Mouse (Mus musculus): ENCODE data around the gene Tmem186. TPM values are rescaled to one million over a fixed set of nuclear protein-coding genes. Genes with fewer than 3 reads are reported as not detected.

Gene Tmem186
- polyA plus RNA-seq, 1 experiment from 2014 or later: 19.9 TPM

GRCm38 (mm10) chr16:8663022-8663421, 25.5 kb upstream of the Tmem186 start:
- Histone ChIP-seq H3K4me2 (ENCODE audit: low read depth, low read length, severe bottlenecking) (no peak overlapping the region), H3K4me1 (replicated peaks; ENCODE audit: control insufficient read depth, insufficient read depth, low read length) (no peaks in the 10 kb centered on the region; the same call in 1 of the 2 replicates), H3K27ac (ENCODE audit: low read depth, low read length) (no peak overlapping the region), H3K9ac (ENCODE audit: low read length) (no peak overlapping the region), H3K4me3 (ENCODE audit: low read depth, low read length) (no peak overlapping the region), H3K9me3 (ENCODE audit: control insufficient read depth, low read length) (no peaks in the 10 kb centered on the region), H3K27me3 (ENCODE audit: control insufficient read depth, insufficient read depth, low read length) (no peaks in the 10 kb centered on the region), H3K36me3 (ENCODE audit: control insufficient read depth, insufficient read depth, low read length) (no peaks in the 10 kb centered on the region)
- ATAC-seq (replicated peaks; ENCODE audit: low FRiP score) (no peak), DNase-seq (ENCODE audit: low spot score) (no peak)
- 92% methylated on average over 2 of the region's 2 CpGs for WGBS

GRCm38 (mm10) chr16:8658764-8659163, 21.3 kb upstream of the Tmem186 start:
- 84% methylated on average over 4 of the region's 4 CpGs for WGBS
- no peak overlapping the region for H3K4me2 ChIP-seq (ENCODE audit: low read depth, low read length, severe bottlenecking)
- H3K27ac ChIP-seq (ENCODE audit: low read depth, low read length): no peak overlapping the region
- no peaks in the 10 kb centered on the region for H3K4me1 ChIP-seq (replicated peaks; ENCODE audit: control insufficient read depth, insufficient read depth, low read length)
- ATAC-seq (replicated peaks; ENCODE audit: low FRiP score): no peak
- no peak overlapping the region for H3K9ac ChIP-seq (ENCODE audit: low read length)
- no peak overlapping the region for H3K4me3 ChIP-seq (ENCODE audit: low read depth, low read length)
- no peak for DNase-seq (ENCODE audit: low spot score)
- no peaks in the 10 kb centered on the region for H3K27me3 ChIP-seq (ENCODE audit: control insufficient read depth, insufficient read depth, low read length)
- no peaks in the 10 kb centered on the region for H3K9me3 ChIP-seq (ENCODE audit: control insufficient read depth, low read length)
- H3K36me3 ChIP-seq (ENCODE audit: control insufficient read depth, insufficient read depth, low read length): no peaks in the 10 kb centered on the region; the same call in 1 of the 2 replicates

GRCm38 (mm10) chr16:8658349-8658748, 20.8 kb upstream of the Tmem186 start:
- 79% methylated on average over 4 of the region's 4 CpGs for WGBS
- H3K4me3 ChIP-seq (ENCODE audit: low read depth, low read length): no peak overlapping the region
- no peak overlapping the region for H3K4me2 ChIP-seq (ENCODE audit: low read depth, low read length, severe bottlenecking)
- ATAC-seq (replicated peaks; ENCODE audit: low FRiP score): no peak
- no peaks in the 10 kb centered on the region for H3K27me3 ChIP-seq (ENCODE audit: control insufficient read depth, insufficient read depth, low read length)
- peak; percentile 40 for DNase-seq (ENCODE audit: low spot score)
- H3K9ac ChIP-seq (ENCODE audit: low read length): no peak overlapping the region
- no peaks in the 10 kb centered on the region for H3K4me1 ChIP-seq (replicated peaks; ENCODE audit: control insufficient read depth, insufficient read depth, low read length)
- H3K27ac ChIP-seq (ENCODE audit: low read depth, low read length): no peak overlapping the region
- H3K36me3 ChIP-seq (ENCODE audit: control insufficient read depth, insufficient read depth, low read length): no peaks in the 10 kb centered on the region; the same call in 1 of the 2 replicates
- no peaks in the 10 kb centered on the region for H3K9me3 ChIP-seq (ENCODE audit: control insufficient read depth, low read length)

GRCm38 (mm10) chr16:8656256-8656655, 18.7 kb upstream of the Tmem186 start:
- no peak for DNase-seq (ENCODE audit: low spot score)
- Histone ChIP-seq H3K4me2 (ENCODE audit: low read depth, low read length, severe bottlenecking) (no peak overlapping the region), H3K36me3 (ENCODE audit: control insufficient read depth, insufficient read depth, low read length) (peaks cover 8% of the 10 kb centered on the region; the same call in 1 of the 2 replicates), H3K9ac (ENCODE audit: low read length) (no peak overlapping the region), H3K4me3 (ENCODE audit: low read depth, low read length) (no peak overlapping the region), H3K27me3 (ENCODE audit: control insufficient read depth, insufficient read depth, low read length) (no peaks in the 10 kb centered on the region), H3K9me3 (ENCODE audit: control insufficient read depth, low read length) (no peaks in the 10 kb centered on the region), H3K27ac (ENCODE audit: low read depth, low read length) (no peak overlapping the region), H3K4me1 (replicated peaks; ENCODE audit: control insufficient read depth, insufficient read depth, low read length) (no peaks in the 10 kb centered on the region)
- 87% methylated on average over 2 of the region's 2 CpGs for WGBS
- no peak for ATAC-seq (replicated peaks; ENCODE audit: low FRiP score)

- Histone ChIP-seq H3K4me3 (ENCODE audit: low read depth, low read length) (no peak overlapping the region), H3K9ac (ENCODE audit: low read length) (no peak overlapping the region), H3K27me3 (ENCODE audit: control insufficient read depth, insufficient read depth, low read length) (no peaks in the 10 kb centered on the region), H3K27ac (ENCODE audit: low read depth, low read length) (no peak overlapping the region), H3K9me3 (ENCODE audit: control insufficient read depth, low read length) (no peaks in the 10 kb centered on the region), H3K4me1 (replicated peaks; ENCODE audit: control insufficient read depth, insufficient read depth, low read length) (no peaks in the 10 kb centered on the region), H3K36me3 (ENCODE audit: control insufficient read depth, insufficient read depth, low read length) (peaks cover 8% of the 10 kb centered on the region; the same call in 1 of the 2 replicates), H3K4me2 (ENCODE audit: low read depth, low read length, severe bottlenecking) (no peak overlapping the region)
- DNase-seq (ENCODE audit: low spot score): no peak
- no peak for ATAC-seq (replicated peaks; ENCODE audit: low FRiP score)
- 89% methylated on average over 9 of the region's 9 CpGs for WGBS
Measured at GRCm38 (mm10) chr16:8655599-8655998, 18.1 kb upstream of the Tmem186 start.

- H3K9me3 ChIP-seq (ENCODE audit: control insufficient read depth, low read length): no peaks in the 10 kb centered on the region
- H3K27ac ChIP-seq (ENCODE audit: low read depth, low read length): no peak overlapping the region
- H3K36me3 ChIP-seq (ENCODE audit: control insufficient read depth, insufficient read depth, low read length): peaks cover 8% of the 10 kb centered on the region; the same call in 1 of the 2 replicates
- no peak overlapping the region for H3K9ac ChIP-seq (ENCODE audit: low read length)
- H3K4me3 ChIP-seq (ENCODE audit: low read depth, low read length): no peak overlapping the region
- ATAC-seq (replicated peaks; ENCODE audit: low FRiP score): no peak
- no peaks in the 10 kb centered on the region for H3K27me3 ChIP-seq (ENCODE audit: control insufficient read depth, insufficient read depth, low read length)
- no peaks in the 10 kb centered on the region for H3K4me1 ChIP-seq (replicated peaks; ENCODE audit: control insufficient read depth, insufficient read depth, low read length)
- no peak for DNase-seq (ENCODE audit: low spot score)
- WGBS: 91% methylated on average over 6 of the region's 6 CpGs
- no peak overlapping the region for H3K4me2 ChIP-seq (ENCODE audit: low read depth, low read length, severe bottlenecking)
Measured at GRCm38 (mm10) chr16:8655108-8655507, 17.6 kb upstream of the Tmem186 start.

GRCm38 (mm10) chr16:8650007-8650406, 12.5 kb upstream of the Tmem186 start:
- Histone ChIP-seq H3K4me1 (replicated peaks; ENCODE audit: control insufficient read depth, insufficient read depth, low read length) (no peaks in the 10 kb centered on the region), H3K9ac (ENCODE audit: low read length) (no peak overlapping the region), H3K27ac (ENCODE audit: low read depth, low read length) (no peak overlapping the region), H3K36me3 (ENCODE audit: control insufficient read depth, insufficient read depth, low read length) (peaks cover 13% of the 10 kb centered on the region; the same call in 1 of the 2 replicates), H3K27me3 (ENCODE audit: control insufficient read depth, insufficient read depth, low read length) (no peaks in the 10 kb centered on the region), H3K4me2 (ENCODE audit: low read depth, low read length, severe bottlenecking) (no peak overlapping the region), H3K4me3 (ENCODE audit: low read depth, low read length) (no peak overlapping the region), H3K9me3 (ENCODE audit: control insufficient read depth, low read length) (no peaks in the 10 kb centered on the region)
- 96% methylated on average over 3 of the region's 3 CpGs for WGBS
- ATAC-seq (replicated peaks; ENCODE audit: low FRiP score) (no peak), DNase-seq (ENCODE audit: low spot score) (no peak)

- DNase-seq (ENCODE audit: low spot score): no peak
- WGBS: 83% methylated on average over 6 of the region's 6 CpGs
- Histone ChIP-seq H3K27ac (ENCODE audit: low read depth, low read length) (no peak overlapping the region), H3K27me3 (ENCODE audit: control insufficient read depth, insufficient read depth, low read length) (no peaks in the 10 kb centered on the region), H3K4me3 (ENCODE audit: low read depth, low read length) (no peak overlapping the region), H3K9me3 (ENCODE audit: control insufficient read depth, low read length) (no peaks in the 10 kb centered on the region), H3K36me3 (ENCODE audit: control insufficient read depth, insufficient read depth, low read length) (peaks cover 8% of the 10 kb centered on the region; the same call in 1 of the 2 replicates), H3K9ac (ENCODE audit: low read length) (no peak overlapping the region), H3K4me2 (ENCODE audit: low read depth, low read length, severe bottlenecking) (no peak overlapping the region), H3K4me1 (replicated peaks; ENCODE audit: control insufficient read depth, insufficient read depth, low read length) (no peaks in the 10 kb centered on the region)
- no peak for ATAC-seq (replicated peaks; ENCODE audit: low FRiP score)
Measured at GRCm38 (mm10) chr16:8645546-8645945, 8.0 kb upstream of the Tmem186 start.

GRCm38 (mm10) chr16:8643855-8644254, 6.3 kb upstream of the Tmem186 start:
- ATAC-seq (replicated peaks; ENCODE audit: low FRiP score): peak; percentile 69

More at GRCm38 (mm10) chr16:8643855-8644254, 6.3 kb upstream of the Tmem186 start:
- WGBS: 77% methylated on average over 2 of the region's 2 CpGs
- no peaks in the 10 kb centered on the region for H3K27me3 ChIP-seq (ENCODE audit: control insufficient read depth, insufficient read depth, low read length)
- H3K27ac ChIP-seq (ENCODE audit: low read depth, low read length): no peak overlapping the region
- no peaks in the 10 kb centered on the region for H3K9me3 ChIP-seq (ENCODE audit: control insufficient read depth, low read length)
- no peak for DNase-seq (ENCODE audit: low spot score)
- H3K9ac ChIP-seq (ENCODE audit: low read length): no peak overlapping the region
- H3K4me2 ChIP-seq (ENCODE audit: low read depth, low read length, severe bottlenecking): no peak overlapping the region
- no peaks in the 10 kb centered on the region for H3K4me1 ChIP-seq (replicated peaks; ENCODE audit: control insufficient read depth, insufficient read depth, low read length)
- no peak overlapping the region for H3K4me3 ChIP-seq (ENCODE audit: low read depth, low read length)
- peaks cover 8% of the 10 kb centered on the region; the same call in 1 of the 2 replicates for H3K36me3 ChIP-seq (ENCODE audit: control insufficient read depth, insufficient read depth, low read length)
